Mouse (Mus musculus) cerebellum, adult 11 months (tissue): Measurements from ENCODE around the gene Mgat3.

Experiments
- DNase-seq: peaks from one replicate; pipeline ENCODE4 v3.0.0; 2022

Gene Mgat3

GRCm38 (mm10) chr15:80173001-80173771 lies at the start of gene Mgat3:
TSS of gene Mgat3 (plus strand) at chr15:80173721.
- DNase-seq: peak; percentile 70

DNA sequence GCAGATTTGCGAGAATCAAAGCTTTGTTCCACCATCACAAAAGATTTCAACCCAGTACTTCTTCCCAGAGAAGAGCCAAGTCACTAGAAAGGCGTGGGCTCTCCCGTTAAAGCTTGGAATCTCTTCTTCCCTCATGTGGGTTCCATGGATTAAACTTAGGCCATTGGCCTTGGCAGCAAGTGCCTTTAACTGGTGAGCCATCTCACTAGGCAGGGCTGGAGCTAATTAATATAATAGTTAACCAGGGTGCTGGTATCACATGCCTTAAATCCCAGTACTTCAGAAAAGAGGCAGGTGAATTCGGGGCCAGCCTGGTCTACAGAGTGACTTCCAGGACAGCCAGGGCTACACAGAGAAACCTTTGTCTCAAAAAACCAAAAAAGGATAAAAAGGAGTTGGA lies 48.9 kb upstream of the Mgat3 start:
- DNase-seq: no peak

GRCm38 (mm10) chr15:80127191-80127590 lies 46.3 kb upstream of the Mgat3 start:
- DNase-seq: no peak

DNA sequence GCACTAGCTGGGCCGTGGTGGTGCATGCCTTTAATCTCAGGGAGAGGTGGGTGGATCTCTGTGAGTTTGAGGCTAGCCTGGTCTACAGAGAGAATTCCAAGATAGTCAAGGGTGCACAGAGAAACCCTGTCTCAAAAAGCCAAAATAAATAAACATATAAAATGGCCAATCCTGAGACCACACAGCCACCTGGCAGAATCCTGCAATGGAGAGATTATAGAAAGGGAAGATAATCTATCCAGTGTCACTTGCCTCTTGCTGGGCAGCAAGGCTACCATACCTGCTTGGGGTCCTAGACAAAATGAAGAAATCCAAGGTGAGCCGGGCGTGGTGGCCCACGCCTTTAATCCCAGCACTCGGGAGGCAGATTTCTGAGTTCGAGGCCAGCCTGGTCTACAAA lies 43.5 kb upstream of the Mgat3 start:
- no peak for DNase-seq

DNA sequence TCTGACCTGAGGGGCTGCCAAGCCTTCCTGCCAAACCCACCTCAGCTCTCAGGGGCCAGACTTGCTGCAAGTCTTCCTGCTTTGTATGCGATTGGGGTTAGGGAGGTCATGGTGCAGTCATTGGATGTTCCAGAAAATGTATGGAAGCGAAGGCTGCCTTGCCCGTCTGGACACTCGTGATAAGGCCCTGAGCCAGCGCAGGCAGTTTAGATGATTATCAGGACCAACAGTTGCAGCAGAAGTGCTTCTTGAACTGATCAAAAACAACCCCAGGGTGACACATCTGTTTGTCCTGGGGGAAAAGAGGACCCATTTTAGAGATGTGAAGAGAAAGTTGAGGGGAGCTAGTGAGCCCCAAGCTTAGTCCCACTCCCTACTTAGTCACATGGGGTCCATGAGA lies 42.8 kb upstream of the Mgat3 start:
- no peak for DNase-seq

DNA sequence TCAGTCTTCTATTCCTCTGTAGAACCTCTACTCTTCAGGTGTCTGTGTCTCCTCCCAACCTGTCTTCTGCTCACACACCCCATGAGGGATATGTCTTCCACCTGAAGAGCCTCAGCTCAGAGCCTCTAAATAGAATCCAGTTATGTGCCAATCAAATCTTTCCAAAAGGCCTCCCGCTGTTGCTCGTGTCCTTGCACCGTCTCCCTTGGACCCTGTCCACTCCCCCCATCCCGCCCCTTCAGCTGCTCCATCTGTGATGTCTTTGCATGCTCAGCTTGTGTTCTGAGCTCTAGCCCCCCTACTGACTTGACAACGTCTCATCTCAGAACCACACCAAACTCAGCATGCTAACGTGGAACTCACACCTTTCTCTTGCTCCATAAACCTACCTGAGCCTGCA lies 42.1 kb upstream of the Mgat3 start:
- DNase-seq: peak; percentile 68

GRCm38 (mm10) chr15:80132452-80132851 lies 41.1 kb upstream of the Mgat3 start:
- no peak for DNase-seq

- DNase-seq: peak; percentile 89
Observed at GRCm38 (mm10) chr15:80132993-80133586, 40.4 kb upstream of the Mgat3 start, which contains the start of gene Tab1. TSS of gene Tab1 (plus strand) at chr15:80133127.

GRCm38 (mm10) chr15:80133682-80134449 lies 39.7 kb upstream of the Mgat3 start:
- no peak for DNase-seq

DNA sequence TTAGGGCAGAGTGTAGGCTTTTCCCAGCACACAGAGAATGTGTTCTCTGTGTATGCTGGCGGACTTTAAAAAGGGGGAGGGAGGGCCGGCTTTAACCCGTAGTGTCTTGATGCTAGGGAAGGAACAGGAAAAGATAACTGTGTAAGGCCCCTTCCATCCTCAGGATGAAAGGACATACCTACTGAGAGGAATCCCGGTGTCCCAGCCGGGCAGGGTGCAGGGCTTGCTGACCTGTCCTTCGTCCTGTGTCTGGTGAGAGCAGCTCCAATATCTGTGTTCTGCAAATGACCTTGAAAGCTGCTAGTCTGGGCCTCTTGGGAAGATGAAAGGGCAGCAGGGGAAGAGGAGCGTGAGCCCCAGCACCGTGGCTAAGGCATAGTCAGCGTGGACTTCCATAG lies 39.1 kb upstream of the Mgat3 start:
- no peak for DNase-seq

GRCm38 (mm10) chr15:80135499-80135898 lies 38.0 kb upstream of the Mgat3 start:
- DNase-seq: no peak

DNA sequence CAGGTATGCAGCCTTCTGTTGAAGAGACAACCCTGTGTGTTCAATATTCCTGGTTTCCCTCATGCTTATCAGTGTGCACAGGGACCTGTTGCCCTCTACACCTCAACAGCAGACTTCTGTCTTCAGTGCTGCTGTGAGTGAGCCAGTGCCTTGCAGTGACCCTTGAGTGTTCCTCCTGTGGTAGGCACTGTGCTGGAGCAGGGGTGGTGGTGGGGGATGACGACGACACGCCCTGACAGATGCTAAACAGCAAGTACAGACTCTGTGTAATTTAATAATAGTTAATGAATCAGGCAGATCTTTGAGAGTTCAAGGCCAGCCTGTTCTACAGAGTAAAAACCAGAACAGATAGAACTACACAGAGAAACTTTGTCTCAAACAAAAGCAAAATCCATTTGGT lies 36.9 kb upstream of the Mgat3 start:
- no peak for DNase-seq

DNA sequence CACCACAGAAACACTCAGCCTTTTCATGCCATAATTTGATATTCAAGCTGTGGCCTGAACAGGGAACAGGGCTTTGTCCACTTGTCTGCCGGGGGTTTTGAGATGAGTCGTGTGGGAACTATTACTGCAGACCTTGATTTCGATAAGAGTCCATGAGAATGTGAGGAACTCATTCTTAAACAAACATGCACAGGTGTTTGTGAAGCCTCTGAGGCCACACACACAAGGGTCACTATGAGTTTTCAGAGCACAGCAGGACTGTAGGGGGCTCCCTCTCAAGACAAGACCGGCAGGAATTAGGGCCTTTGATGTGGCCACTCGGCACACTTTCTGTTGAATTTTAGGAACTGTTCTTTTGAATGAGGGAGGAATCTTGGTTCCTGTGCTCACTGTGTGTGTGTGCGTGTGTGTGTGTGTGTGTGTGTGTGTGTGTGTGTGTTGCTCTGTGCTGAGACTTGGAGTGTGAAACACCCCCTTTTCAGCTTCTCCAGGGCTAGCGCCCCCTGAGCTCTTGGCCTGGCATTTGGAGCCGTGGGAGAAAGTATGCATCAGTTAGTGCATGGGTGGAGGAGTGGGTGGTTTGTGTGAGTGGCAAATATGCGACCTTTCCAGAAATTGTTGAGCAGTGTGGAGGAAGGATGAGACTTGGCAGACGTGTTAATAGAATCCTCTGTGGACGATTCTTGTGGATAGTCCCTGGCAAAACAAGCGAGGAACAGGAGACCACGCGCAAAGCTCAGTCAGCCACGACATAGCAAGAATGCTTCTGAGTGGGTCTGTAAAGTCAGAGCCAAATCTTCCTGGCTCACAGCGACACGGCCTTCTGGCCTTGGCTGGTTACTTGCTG lies 35.4 kb upstream of the Mgat3 start:
- no peak for DNase-seq

- no peak for DNase-seq
Observed at GRCm38 (mm10) chr15:80140302-80140701, 33.2 kb upstream of the Mgat3 start.

- no peak for DNase-seq
Observed at GRCm38 (mm10) chr15:80140878-80141277, 32.6 kb upstream of the Mgat3 start.

- DNase-seq: no peak
Observed at GRCm38 (mm10) chr15:80142130-80142529, 31.4 kb upstream of the Mgat3 start.

- DNase-seq: no peak
Observed at GRCm38 (mm10) chr15:80143760-80144159, 29.8 kb upstream of the Mgat3 start.

GRCm38 (mm10) chr15:80145397-80145796 lies 28.1 kb upstream of the Mgat3 start:
- no peak for DNase-seq

DNA sequence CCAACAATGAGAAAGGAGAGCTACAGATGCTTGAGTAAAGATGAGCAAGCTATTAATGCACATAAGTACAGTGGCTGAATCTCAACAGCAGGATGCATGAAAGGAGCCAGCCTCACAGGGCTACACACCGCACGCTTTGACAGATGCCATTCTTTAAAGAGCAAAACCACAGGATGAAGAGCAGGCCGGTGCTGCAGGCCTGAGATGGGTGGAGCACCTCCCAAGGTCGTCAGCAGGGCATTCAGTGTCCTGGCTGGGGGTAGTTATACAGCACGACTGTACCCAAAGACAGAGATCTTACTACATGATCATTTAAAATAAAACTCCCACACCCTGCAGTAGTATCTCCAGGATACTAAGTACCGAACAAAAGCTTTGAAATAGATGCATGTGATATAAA lies 27.4 kb upstream of the Mgat3 start:
- no peak for DNase-seq

GRCm38 (mm10) chr15:80147090-80147489 lies 26.4 kb upstream of the Mgat3 start:
- DNase-seq: no peak

DNA sequence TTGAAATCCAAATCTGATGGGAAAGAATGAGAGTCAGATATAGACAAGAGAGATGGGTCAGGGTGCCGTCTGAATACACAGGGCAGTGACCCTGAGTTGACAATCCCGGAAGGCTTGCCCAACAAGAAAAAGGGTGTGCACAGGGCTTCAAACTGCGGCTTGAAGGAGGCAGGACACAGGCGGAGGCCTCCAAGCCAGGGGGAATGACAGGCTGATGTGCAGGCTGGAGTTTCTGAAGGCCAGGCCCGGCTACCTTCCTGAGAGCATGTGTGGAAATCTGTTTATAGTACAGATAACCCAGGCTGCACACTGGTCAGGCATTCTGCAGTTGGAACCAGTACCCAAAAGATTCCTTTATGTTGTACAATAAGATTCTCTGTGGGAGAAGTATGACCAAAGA lies 26.0 kb upstream of the Mgat3 start:
- no peak for DNase-seq

DNA sequence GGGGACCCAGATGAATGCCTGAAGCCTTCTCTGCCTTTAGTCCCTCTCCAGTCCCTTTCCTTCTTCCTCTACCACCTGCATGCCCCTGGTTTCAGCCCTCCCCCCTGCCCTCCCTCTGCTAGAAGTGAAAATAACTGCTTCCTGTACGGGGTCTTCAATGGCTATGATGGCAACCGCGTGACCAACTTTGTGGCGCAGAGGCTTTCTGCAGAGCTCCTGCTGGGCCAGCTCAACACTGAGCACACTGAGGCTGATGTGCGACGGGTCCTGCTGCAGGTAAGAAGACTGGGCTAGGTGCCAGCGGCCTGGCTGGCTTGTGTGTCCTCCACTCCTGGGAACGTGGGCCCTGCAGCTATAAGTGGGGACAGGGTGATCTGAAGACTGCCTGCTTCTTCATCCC lies 25.0 kb upstream of the Mgat3 start:
- DNase-seq: peak; percentile 29

DNA sequence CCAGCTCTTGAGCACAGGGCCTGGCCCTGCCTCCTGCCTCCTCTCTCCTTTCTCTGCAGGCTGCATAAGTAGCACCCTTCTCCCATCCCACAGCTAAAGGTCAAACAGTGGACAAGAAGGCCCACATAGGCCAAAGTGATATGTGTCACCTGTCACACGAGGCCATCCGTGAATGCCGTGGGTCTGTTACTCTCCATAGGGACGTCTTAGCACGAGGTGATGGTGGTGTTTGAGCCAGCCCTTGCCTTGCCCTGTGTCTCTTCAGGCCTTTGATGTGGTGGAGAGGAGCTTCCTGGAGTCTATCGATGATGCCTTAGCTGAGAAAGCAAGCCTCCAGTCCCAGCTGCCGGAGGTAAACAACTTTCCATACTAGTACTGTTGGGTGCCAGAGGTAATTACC lies 24.0 kb upstream of the Mgat3 start:
- no peak for DNase-seq
